Mouse (Mus musculus): ENCODE results near the gene Tmem151b.

Tmem151b gene

GRCm38 (mm10) chr17:45549617-45550181, at the start of gene Tmem151b:
Tmem151b (minus strand) TSS chr17:45549677.
- DNase-seq (ENCODE audit: low spot score in 2 of 2): no peak

- no peak for DNase-seq (ENCODE audit: low spot score in 2 of 2)
These were observed 49.4 kb upstream of the Tmem151b start for GRCm38 (mm10) chr17:45598891-45599290.

DNA sequence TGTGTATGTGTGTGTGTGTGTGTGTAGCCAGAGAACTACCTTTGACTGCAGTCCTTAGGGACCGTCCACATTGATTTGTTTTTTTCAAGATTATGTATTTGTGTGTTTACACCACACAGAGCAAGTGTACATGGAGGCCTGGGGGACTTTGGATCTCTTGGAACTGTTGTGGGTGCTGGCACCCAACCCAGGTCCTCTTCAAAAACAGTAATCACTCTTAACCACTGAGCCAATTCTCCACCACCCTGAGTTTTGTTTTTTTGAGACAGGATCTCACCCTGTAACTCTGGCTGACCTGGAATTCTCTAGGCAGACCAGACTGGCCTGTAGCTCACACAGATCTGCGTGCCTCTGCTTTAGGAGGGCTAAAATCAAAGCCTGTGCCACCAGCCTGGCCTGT, 48.9 kb upstream of the Tmem151b start:
- DNase-seq (ENCODE audit: low spot score in 2 of 2): no peak

DNA sequence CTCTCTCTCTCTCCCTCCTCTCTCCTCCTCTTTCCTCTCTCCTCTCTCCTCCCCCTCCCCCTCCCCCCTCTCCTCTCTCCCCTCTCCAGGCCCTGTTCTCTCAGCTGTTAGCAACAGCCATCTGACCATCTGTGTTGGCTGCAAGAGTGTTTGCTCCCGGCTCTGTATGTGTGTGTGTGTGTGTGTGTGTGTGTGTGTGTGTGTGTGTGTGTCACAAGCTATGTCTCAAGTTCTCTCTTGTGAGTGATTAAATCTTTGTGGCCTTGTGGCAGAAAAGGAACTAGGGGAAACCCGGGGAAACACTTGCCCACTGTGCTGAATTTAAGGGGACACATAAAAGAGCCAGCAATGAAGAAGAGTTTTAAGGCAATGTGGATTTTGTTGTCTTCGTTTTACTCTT, 48.3 kb upstream of the Tmem151b start:
- DNase-seq (ENCODE audit: low spot score in 2 of 2): no peak

DNA sequence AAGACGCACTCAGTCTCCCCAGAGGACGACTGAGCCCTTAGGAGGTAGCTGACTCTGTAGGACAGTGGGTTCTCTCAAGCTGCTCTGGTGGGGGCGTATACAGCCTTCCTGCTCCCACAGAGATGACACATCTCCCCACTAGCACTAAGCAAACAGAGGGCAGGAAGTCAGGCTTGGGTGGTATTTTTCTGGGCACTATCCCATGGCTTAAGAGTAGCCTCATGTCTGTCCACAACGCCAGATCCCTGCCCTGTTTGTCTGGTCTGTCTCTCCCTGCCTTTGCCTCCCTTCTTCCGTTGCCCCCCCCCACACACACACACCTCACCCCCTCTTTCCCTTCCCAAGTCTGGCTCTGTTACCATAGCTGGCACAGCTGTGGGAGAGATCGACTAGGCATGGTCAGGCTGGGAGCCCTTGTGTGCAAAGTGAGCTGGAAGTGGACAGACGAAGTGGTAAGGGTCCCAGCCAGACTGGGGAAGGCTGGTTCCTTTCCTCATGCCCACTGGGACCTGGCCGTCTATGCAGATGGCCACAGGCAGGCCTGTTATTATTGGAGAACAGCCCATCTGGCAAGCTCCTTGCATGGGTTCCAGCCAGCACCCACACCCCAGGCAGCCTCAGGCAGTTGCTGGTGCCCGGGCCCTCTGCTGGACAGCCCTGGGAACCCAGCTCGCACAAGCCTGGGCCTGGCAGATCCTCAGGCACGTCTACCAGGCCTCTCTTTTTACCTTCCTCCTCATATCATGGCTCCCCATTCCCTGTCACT, 47.3 kb upstream of the Tmem151b start:
- DNase-seq (ENCODE audit: low spot score in 2 of 2): peak; percentile 61 to 62

DNA sequence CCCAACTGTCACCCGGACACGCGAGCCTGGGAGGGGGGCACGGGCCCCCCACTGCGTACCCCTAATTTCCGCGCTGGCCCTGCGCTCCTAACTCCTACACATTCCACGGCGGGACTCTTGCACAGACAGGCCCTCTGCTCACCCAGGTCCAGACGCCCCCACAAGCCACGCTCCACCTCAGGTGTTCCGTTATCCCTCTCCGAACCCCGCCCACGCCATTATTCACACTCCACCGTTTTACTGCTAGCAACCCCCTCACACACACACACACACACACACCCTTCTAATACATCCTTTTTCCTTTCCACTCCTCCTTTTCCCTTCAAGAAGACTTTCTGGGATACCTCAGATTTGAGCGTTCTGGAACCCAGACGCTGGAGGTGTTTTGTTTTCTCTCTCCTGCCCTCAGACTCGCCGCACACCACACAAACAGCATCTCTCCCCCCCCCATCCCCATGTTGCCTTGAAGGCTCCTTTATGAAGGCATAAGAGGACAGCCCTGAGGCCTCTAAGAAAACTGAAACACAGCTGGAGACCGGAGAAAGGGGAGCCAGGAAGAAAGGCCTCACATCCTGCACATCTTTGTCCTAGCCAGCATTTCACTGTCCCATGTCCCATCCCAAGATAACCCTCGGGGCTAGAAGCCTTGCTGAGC, 46.4 kb upstream of the Tmem151b start:
- DNase-seq (ENCODE audit: low spot score in 2 of 2): no peak

DNA sequence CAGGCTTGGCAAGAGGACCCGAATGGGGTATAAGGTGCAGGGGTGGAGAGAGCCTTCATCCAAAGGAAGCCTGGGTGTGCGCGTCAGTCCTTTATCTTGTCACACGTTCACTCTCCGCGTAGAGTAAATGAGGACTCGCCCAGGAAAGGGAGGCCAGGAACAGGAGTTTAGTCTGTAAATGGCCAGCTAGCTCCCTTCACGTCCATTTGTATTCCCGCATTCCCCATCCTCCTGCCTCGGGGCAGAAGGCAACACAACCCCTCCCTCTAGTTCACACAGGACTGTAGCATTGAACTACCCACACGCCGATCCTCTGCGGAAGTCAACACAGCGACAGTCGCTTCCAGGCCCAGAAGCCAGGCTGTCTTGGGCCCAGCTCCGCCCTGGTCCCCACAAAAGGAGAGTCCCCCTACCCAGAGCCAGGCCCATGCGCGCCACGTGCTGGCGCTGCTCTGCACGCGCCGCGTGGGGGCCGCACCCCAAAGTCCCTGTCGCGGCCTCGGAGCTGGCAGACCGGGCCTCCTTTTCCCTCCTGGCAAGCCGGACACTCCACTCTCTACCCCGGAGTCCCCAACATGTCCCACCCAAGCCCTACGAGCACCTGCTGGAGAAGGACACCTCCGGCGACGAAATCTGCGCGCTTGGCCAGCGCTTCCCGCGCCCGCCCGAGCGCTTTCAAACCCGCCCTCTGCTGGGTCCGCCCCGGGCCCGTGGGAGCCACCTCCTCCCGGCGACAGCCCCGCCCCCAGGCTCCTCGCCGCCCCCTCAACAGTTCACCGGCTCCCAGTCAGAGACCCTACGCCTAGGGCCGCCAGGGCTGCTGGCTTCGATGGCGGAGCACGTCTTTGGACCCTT, 45.6 kb upstream of the Tmem151b start:
- peak; percentile 76 to 79 for DNase-seq (ENCODE audit: low spot score in 2 of 2)

GRCm38 (mm10) chr17:45594195-45594594, 44.7 kb upstream of the Tmem151b start:
- DNase-seq (ENCODE audit: low spot score in 2 of 2): no peak

GRCm38 (mm10) chr17:45593479-45593878, 44.0 kb upstream of the Tmem151b start:
- peak; percentile 59 to 67 for DNase-seq (ENCODE audit: low spot score in 2 of 2)

GRCm38 (mm10) chr17:45592606-45593431, 43.3 kb upstream of the Tmem151b start:
- no peak for DNase-seq (ENCODE audit: low spot score in 2 of 2)

DNA sequence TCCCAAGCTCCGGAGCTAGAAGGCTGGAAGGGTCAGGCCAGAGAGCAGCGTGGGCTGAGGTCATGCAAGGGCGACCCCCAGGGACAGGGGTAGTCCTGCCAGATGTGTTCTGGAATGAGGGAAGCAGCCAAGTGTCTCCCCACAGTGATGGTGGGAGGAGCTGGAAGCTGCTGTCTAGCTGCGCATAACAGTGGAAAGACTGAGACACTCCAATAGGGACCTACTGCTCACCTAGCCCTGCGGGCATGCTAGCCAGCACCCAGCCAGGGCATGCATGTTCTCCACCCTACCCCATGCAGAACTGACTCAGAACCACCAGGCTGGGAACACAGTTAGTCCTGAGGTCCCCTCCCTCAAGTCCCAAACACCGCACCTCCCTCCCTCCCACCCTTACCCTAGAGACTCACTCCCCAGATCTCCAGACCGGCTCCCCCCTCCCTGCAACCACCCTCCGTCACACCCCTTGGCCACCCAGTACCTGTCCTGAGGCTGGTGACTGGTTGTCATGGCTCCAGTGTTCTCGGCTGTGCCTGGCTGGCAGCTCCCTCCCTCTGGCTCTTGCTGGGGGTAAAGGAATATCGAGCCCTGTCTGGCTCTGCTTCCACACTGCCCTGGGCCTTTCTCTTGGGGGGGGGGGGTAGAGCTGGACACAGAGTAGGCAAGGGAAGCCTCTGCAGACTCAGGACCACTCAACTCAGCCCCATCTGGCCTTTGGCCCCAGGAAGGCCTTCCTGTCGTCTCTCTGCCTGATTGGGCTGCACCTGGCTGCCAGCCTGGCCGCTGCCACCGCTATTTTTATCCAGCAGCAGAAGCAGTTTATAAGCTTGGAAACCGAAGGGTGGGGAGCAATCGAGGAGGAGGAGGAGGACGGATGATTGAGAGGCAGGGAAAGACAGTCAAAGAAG, 42.5 kb upstream of the Tmem151b start:
- DNase-seq (ENCODE audit: low spot score in 2 of 2): no peak

GRCm38 (mm10) chr17:45590410-45590809, 40.9 kb upstream of the Tmem151b start:
- DNase-seq (ENCODE audit: low spot score in 2 of 2): no peak

DNA sequence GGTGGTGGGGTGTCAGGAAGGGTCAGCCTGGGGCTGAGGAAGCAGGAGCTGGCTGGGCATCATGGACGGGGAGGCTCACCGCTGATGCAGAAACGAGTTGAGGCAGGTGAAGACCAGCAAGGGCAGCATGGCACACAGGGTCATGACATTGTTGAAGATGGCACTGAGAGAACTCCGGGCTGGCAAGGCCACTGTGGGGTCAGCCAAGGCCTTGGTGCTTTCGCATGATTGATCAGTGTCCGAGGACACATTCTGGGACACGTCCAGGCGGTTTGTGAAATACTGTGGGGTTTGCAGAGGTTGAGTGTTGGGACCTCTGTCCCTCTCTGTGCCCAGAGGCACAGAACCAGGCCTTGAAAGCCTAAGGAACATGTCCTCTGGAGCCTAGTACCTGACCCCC, 40.4 kb upstream of the Tmem151b start:
- no peak for DNase-seq (ENCODE audit: low spot score in 2 of 2)

DNA sequence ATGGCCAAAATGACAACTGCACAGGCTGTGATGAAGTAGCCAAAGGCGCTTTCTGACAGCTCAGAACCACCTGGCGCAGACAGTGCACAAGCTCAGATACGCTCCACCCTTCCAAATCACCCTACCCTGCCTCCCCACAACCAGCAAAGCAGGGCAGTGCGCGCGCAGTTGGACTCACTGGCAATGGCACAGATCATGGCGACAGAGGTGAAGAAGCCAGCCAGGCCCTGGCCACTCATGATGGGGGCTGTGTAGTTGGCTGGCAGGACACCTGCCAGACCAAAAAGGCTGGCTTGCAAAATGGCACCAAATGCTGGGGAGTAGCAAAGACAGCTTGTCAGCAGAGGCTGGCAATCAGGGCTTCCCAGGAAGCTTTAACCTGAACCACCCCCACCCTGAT, 39.8 kb upstream of the Tmem151b start:
- DNase-seq (ENCODE audit: low spot score in 2 of 2): no peak

GRCm38 (mm10) chr17:45588370-45588769, 38.9 kb upstream of the Tmem151b start:
- no peak for DNase-seq (ENCODE audit: low spot score in 2 of 2)

DNA sequence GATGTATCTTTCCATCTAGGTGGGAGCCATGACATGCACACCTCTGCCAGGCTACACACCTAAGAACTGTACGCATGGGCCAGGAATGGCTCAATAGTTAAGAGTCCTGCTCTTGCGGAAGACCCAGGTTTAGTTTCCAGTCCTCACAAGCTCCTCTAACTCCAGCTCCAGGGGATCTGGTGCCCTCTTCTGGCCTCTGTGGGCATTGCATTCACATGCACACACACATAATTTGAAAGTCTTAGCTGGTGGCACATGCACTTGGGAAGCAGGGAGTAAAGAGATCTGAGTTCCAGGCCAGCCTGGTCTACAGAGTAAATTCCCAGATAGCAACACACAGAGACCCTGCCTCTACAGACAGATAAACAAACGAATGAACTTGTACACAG, 37.0 kb upstream of the Tmem151b start:
- no peak for DNase-seq (ENCODE audit: low spot score in 2 of 2)

GRCm38 (mm10) chr17:45585725-45586448, 36.4 kb upstream of the Tmem151b start:
- no peak for DNase-seq (ENCODE audit: low spot score in 2 of 2)

DNA sequence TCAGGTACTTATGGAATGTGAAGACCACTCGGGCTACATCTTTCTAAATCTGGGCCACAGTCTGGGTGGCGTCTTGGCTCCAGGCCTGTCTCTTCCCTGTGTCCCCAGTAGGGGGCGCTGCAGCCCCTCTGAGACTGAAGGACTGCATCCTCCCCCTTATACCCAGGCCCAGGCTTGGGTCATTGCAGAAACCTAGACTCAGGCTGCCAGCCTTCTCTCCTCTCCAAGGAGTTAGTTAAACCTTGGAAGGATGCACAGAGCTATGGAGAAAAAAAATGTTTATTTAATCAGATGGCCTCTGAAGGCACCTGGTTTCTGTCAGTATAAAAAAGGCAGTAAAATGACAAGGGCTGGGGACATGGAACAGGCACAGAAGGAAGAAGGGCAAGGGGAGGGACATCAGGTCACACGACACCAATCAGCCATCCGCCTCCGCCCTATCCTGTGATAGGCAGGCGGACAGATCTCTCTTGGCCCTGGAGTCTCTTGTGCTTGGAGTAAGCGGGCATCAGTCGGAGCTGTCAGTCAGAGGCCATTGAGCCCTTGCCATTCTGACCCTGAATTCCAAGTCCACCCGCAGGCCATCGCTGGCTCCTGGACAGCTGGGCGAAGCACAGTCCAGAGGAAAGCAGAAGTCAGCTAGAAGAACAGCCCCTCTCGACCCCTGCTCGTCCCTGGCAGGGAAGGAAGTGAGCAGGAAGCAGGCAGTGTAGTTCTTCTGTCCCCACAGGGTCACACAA, 35.6 kb upstream of the Tmem151b start:
- peak; percentile 51 to 66 for DNase-seq (ENCODE audit: low spot score in 2 of 2)

Measured in spleen, postnatal 36 days (tissue).